Mouse (Mus musculus) embryonic facial prominence, embryonic 12.5 days (tissue): ENCODE measurements around the gene Gm21789. TPM values are rescaled to one million over a fixed set of nuclear protein-coding genes. Genes with fewer than 3 reads are reported as not detected.
"Not testable (repeated sequence)": the region's sequence is repeated elsewhere in the genome, so short reads cannot be mapped to it uniquely, and the experiment has no call there.

Experiments used
- ATAC-seq: fragments of 200-750 bp; cut with Nextera tagmentation; 2 replicates; pipeline ENCODE4 v1.8.0; 2017; ENCODE audit not compliant: insufficient number of reproducible peaks, insufficient read depth, low FRiP score, low TSS enrichment
- H3K27ac ChIP-seq: fragments of 300-500 bp; sonication (generic); 2 replicates; pipeline ENCODE4 v1.5.1; 2016; ENCODE audit warnings: mild to moderate bottlenecking
- H3K27me3 ChIP-seq: fragments of 300-500 bp; sonication (generic); 2 replicates; pipeline ENCODE4 v1.6.1; 2016; ENCODE audit warnings: mild to moderate bottlenecking, moderate library complexity
- H3K36me3 ChIP-seq: fragments of 300-500 bp; sonication (generic); 2 replicates; pipeline ENCODE4 v1.6.1; 2016; ENCODE audit warnings: mild to moderate bottlenecking
- H3K4me1 ChIP-seq: fragments of 300-500 bp; sonication (generic); 2 replicates; pipeline ENCODE4 v1.6.1; 2016
- H3K4me2 ChIP-seq: fragments of 300-500 bp; sonication (generic); replicated peaks from 2 replicates; pipeline ENCODE4 v1.6.1; 2016; ENCODE audit warnings: mild to moderate bottlenecking, moderate library complexity
- H3K4me3 ChIP-seq: fragments of 300-500 bp; sonication (generic); 2 replicates; pipeline ENCODE4 v1.5.1; 2016; ENCODE audit warnings: mild to moderate bottlenecking
- H3K9ac ChIP-seq: fragments of 300-500 bp; sonication (generic); 2 replicates; pipeline ENCODE4 v1.6.1; 2016; ENCODE audit warnings: mild to moderate bottlenecking, moderate library complexity
- H3K9me3 ChIP-seq: fragments of 300-500 bp; sonication (generic); 2 replicates; pipeline ENCODE4 v1.6.1; 2016; ENCODE audit warnings: mild to moderate bottlenecking, moderate library complexity
- WGBS: fragments of 180-500 bp; shearing (Covaris S2); methylation state at CpG from one replicate; pipeline ENCODE4 v1.1.7; 2016; 5-methylcytosine and 5-hydroxymethylcytosine counted together
- polyA plus RNA-seq: library from polyadenylated mRNA; unstranded; fragments of >200 nt; fragmentation: Nextera tagmentation; extraction: Ambion mirVana; gene quantifications from 2 replicates; pipeline ENCODE4 v1.2.1, GENCODE M21; 2016

Gm21789 gene
- polyA plus RNA-seq, result not detected in 2 replicates

DNA sequence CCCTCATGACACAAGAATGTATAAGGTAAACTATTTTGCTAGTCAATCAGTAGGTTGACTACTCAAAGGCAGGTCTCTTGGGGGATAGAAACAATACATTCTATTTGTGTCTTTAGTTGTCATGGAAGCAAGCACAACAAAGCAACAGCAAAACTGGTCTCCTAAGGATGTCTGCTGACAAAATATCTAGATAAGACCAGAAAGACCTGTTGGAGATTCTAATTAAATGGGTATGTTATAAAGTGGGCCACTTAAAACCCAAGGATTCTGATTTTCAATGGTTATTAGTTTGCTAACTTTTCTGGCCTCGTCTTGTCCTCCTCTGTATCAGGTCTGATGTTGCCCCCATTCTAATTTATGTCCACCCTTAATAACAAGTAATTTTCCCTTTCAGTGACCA lies at the start of gene Gm21789:
Gm21789 (plus strand) TSS at position 301 of the 400 bp plus-strand sequence.
- not testable (repeated sequence) for H3K36me3 ChIP-seq, H3K27ac ChIP-seq, H3K27me3 ChIP-seq, H3K9ac ChIP-seq, H3K9me3 ChIP-seq, H3K4me1 ChIP-seq, H3K4me3 ChIP-seq, H3K4me2 ChIP-seq, ATAC-seq
- no CpG with 5 or more reads among the region's 1 CpGs for WGBS

DNA sequence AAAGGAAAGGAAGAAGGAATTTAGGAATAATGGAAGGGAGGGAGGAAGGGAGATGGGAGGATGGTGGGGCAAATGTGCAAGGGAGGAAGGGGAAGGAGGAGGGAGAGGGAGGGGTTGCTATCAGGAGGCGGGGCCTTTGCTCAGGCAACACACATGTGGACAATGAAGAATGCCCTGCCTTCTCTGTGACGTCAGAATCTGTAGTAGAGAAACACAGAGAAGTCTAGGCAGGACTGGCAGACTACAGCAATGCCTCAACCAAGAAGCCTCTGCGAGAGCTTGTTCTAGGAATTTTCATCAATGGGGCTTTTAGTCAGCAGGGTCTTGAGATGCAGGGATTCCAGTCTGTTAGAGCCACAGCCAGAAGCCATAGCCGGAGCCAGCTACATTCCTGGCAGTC lies 47.2 kb upstream of the Gm21789 start, which contains the start of gene Btbd35f30:
Btbd35f30 (plus strand) TSS at position 301 of the 400 bp plus-strand sequence.
- not testable (repeated sequence) for ATAC-seq, H3K27ac ChIP-seq, H3K4me3 ChIP-seq, H3K9ac ChIP-seq, H3K4me1 ChIP-seq, H3K4me2 ChIP-seq, H3K36me3 ChIP-seq, H3K9me3 ChIP-seq, H3K27me3 ChIP-seq
- no CpG with 5 or more reads among the region's 4 CpGs for whole genome bisulfite sequencing

DNA sequence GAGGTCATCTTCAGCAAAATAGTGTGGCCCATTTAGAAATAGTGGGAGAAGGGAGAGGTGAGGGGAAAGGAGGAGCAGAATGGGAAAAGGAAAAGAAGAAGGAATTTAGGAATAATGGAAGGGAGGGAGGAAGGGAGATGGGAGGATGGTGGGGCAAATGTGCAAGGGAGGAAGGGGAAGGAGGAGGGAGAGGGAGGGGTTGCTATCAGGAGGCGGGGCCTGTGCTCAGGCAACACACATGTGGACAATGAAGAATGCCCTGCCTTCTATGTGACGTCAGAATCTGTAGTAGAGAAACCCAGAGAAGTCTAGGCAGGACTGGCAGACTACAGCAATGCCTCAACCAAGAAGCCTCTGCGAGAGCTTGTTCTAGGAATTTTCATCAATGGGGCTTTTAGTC lies 32.0 kb downstream of the Gm21789 start, which contains the start of gene Btbd35f5:
Btbd35f5 (plus strand) TSS at position 301 of the 400 bp plus-strand sequence.
- H3K4me2 ChIP-seq, H3K9me3 ChIP-seq, ATAC-seq, H3K27me3 ChIP-seq, H3K36me3 ChIP-seq, H3K4me3 ChIP-seq, H3K4me1 ChIP-seq, H3K27ac ChIP-seq, H3K9ac ChIP-seq: not testable (repeated sequence)
- WGBS, result no CpG with 5 or more reads among the region's 3 CpGs

Other genes with a start within 250 kb of the Gm21789 start
- not detected in 2 replicates for gene Btbd35f21, start 215.7 kb upstream of the Gm21789 start, polyA plus RNA-seq
- gene Btbd35f30, start 47.1 kb upstream of the Gm21789 start, polyA plus RNA-seq, result not detected in 2 replicates
- gene Btbd35f5, start 32.1 kb downstream of the Gm21789 start, polyA plus RNA-seq, result not detected in 2 replicates